Mouse (Mus musculus) embryonic stem cell, embryonic (primary cell): ENCODE results near the gene H2-Ab1.

Experiments
- CTCF ChIA-PET, 4 experiments: fragments of 300-600 bp in 2 of 4; fragments of 350-600 bp in 2 of 4; sonication (Branson Sonifier 250); formaldehyde crosslinking; loops; one replicate each; lab custom pipeline; 2022; ENCODE audit warnings: inconsistent platforms in 2 of 4; lab: Charles Lee
- POLR2A ChIA-PET, 4 experiments: fragments of 300-600 bp in 2 of 4; fragments of 350-600 bp in 2 of 4; sonication (Branson Sonifier 250); formaldehyde crosslinking; loops; one replicate each; lab custom pipeline; 2022; ENCODE audit warnings: antibody characterized with exemption in 4 of 4, inconsistent platforms in 1 of 4; lab: Charles Lee

H2-Ab1 gene

DNA sequence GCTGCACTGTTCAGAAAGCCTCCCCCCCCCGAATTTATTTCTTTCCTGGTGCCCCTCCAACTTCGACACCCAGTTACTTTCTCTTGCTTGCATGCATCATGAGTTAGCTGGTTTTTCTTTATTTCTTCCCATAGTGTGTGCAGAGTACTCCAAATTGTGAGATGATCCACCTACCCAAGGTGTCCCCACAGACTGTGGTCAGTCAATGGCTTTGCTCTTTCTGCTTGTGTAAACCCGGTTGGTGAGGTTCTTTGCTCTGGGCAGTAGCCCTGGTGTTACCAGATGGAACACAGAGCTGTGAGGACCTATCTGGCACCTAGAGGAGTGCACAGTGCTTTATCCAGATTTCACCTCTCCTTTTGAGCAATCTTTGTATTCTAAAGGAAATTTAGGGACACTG, 30.6 kb downstream of the H2-Ab1 start:
- CTCF ChIA-PET, result interaction anchor here (0.6 to 2.0 kb wide), 6 partner anchors 25 to 276 kb away, joined by 3 to 12 read pairs (median 4); partner anchors contain the start of gene Notch4 (in 1 of the 4)
- POLR2A ChIA-PET, result interaction anchor here in 3 of 4 experiments (0.6 to 1.4 kb wide), 5 partner anchors 9 to 195 kb away, joined by 3 to 5 read pairs (median 3); no protein-coding TSS in a partner anchor

DNA sequence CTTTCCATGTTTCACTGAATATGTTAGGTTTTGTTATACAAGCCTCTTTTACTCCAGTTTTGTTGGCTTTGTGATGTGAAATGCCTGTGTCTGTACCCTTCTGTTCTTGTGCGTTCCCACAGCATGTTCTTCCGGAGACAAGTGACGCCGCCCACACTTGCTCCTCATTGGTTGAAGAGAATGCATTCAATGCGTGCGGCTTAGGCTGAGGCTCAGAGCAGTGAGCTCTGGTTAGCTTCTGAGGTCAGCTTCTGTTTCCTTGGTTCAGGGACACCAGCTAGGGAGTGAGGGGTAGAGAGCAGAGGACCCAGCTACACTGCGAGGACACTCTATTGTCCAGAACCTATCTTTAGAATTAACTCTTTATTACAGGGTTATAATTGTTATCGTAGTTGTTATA, 34.1 kb downstream of the H2-Ab1 start:
- ChIA-PET CTCF (interaction anchor here in 1 of 4 experiments (0.5 to 1.4 kb wide), 3 partner anchors 22 to 937 kb away, joined by 3 to 4 read pairs (median 4); no protein-coding TSS in a partner anchor), POLR2A (interaction anchor here in 2 of 4 experiments (0.7 to 1.2 kb wide), 3 partner anchors 15 to 41 kb away, joined by 3 to 4 read pairs (median 4); no protein-coding TSS in a partner anchor)

DNA sequence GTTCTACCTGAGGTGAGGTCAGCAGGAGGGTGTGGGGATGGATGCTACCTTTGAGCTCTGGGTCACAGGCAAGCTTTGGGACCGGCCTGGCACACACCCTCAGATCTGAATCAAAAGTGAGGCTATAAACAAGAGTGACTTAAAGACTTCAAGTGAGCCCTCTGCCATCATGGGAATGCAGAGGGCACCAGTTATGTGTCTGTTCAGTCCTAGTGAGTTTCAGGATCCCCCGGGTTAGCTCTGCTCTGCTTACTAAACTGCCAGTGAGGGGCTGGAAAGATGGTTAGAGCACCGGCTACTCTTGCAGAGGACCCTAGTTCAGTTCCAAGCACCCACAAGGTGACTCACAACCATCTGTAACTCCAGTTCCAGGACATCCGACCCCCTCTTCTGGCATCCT, 35.1 kb downstream of the H2-Ab1 start:
- ChIA-PET CTCF (interaction anchor here in 1 of 4 experiments (1.4 kb wide), 1 partner anchor 21 kb away, joined by 4 read pairs; no protein-coding TSS in a partner anchor), POLR2A (interaction anchor here in 1 of 4 experiments (0.9 kb wide), 1 partner anchor 42 kb away, joined by 3 read pairs; no protein-coding TSS in a partner anchor)

DNA sequence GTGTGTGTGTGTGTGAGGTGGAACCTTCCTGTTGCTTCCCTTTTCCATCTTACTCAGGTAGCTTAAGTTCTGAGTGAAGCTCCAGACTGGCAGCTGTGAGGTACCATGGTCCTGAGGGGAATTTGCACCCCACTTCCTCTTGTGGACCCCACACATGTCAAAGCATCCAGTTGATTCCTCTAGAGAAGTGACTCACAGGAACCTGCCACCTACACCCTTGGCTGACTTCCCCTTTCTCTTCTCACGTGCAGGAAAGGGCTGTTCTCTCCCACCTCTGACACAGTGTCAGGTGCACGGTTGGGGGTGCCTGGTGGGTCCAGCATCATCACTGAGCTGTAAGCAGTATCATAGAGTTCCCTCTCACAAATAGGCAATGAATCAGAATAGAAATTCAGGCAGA, 36.0 kb downstream of the H2-Ab1 start:
- CTCF ChIA-PET, result interaction anchor here in 1 of 4 experiments (0.7 kb wide), 1 partner anchor 75 kb away, joined by 4 read pairs; no protein-coding TSS in a partner anchor
- POLR2A ChIA-PET, result interaction anchor here in 1 of 4 experiments (0.6 kb wide), 1 partner anchor 174 kb away, joined by 3 read pairs; the partner anchor contains the start of gene H2-DMa

DNA sequence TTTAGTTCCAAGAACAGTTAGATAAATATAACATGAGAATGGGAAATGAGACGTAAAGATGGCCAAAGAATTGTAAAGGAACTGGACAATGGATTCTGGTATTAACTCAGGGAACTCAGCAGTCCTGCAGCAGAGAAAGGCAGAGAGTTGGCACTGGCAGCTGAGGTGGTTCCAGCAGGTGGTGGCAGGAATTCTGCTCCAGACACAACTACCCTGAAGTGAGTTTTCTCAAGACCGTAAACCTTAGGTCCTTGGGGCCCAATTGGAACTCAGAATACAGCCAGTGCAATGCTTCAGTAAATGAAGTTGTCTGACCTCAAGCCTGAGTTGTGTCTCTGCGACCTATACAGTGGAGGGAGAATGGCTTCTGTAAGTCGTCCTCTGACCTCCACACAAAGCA, 36.8 kb downstream of the H2-Ab1 start:
- CTCF ChIA-PET, result no interaction called here
- POLR2A ChIA-PET, result no interaction called here

DNA sequence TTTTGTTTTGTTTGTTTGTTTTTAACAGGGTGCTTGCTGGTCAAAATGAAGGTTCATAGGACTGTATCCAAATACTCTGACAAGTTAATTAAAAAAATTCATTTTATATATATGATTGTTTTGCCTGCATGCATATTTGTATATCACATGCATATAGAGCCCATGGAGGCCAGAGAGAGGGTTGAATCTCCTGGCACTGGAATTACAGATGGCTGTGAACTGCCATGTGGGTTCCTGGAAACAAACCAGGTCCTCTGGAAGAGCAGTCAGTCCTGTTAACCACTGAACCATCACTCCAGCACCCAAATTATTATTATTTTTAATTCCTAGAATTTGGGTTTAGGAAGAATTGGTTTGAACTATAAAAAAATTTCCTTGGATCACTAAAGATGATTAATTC, 37.8 kb downstream of the H2-Ab1 start:
- POLR2A ChIA-PET, result no interaction called here

DNA sequence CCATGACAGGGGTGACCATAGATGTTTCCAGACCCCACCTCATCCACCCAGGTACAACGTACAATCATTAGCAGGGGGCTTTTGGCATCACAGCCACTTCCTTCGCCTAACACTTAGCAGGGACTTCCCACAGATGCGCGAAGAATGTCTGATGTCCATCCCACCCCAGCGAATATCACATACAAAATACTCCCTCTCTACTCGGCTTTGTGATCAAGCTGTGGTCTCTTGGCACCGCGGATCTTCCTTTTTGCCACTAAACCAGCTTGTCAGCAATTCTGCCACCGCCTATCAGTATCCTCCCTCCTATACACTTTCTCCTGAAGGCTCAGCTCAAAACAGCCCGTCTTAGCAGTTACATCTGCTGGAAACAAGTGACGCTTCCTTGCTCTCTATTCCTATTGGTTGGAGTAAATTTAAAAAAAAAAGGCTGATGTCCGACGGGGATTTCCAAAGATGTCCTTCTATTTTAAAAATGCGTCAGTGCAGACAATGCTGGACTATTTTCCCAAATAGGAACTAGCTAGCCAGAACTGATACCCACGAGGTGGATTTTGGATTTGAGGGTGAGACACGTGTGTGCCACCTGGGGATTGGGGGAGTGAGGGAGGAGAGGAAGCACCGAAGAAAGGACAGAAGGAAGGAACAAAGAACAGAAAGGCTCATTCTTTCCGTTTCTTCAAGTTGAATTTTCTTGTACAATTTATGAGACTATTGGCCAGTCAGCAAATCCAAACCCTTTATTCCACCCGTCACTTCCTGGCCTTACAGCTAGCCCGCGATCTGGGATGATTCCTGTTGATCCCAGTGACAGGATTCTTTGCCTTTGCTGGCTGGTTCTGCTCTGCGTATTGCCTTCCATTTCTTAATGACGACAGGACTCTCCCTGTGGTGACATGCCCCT, 38.7 kb downstream of the H2-Ab1 start:
- POLR2A ChIA-PET, result interaction anchor here in 1 of 4 experiments (0.7 to 1.0 kb wide), 4 partner anchors 51 to 308 kb away, joined by 3 read pairs; partner anchors contain the start of gene Agpat1
- CTCF ChIA-PET, result interaction anchor here in 2 of 4 experiments (0.6 to 1.0 kb wide), 2 partner anchors 10 to 17 kb away, joined by 3 read pairs; no protein-coding TSS in a partner anchor

More for the DNA sequence above, 37.8 kb downstream of the H2-Ab1 start:
- CTCF ChIA-PET, result interaction anchor here in 1 of 4 experiments (0.6 kb wide), 1 partner anchor 9 kb away, joined by 3 read pairs; no protein-coding TSS in a partner anchor

DNA sequence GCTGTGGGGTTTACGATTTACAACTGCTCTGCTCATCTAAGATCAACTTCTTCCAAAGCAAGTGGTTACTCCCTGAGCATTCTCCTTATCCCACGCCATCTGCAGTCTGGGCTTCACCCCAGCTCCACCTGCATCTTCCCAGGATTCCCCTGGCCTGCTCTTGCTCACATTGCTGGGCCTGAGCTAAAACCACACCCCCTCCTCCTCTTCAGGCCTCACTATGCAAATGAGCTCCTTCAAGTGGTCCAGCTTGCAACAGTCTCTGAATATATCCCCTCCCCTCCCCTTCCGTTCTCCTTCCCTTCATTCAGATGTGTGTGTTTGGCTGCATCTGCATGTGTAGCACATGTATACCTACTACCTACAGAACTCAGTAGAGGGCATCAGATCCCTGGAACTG, 41.9 kb downstream of the H2-Ab1 start:
- ChIA-PET CTCF (interaction anchor here in 3 of 4 experiments (1.0 to 1.7 kb wide), 7 partner anchors 13 to 256 kb away, joined by 3 to 7 read pairs (median 5); no protein-coding TSS in a partner anchor), POLR2A (interaction anchor here in 2 of 4 experiments (0.8 to 2.8 kb wide), 6 partner anchors 11 to 179 kb away, joined by 3 to 8 read pairs (median 3); no protein-coding TSS in a partner anchor)

DNA sequence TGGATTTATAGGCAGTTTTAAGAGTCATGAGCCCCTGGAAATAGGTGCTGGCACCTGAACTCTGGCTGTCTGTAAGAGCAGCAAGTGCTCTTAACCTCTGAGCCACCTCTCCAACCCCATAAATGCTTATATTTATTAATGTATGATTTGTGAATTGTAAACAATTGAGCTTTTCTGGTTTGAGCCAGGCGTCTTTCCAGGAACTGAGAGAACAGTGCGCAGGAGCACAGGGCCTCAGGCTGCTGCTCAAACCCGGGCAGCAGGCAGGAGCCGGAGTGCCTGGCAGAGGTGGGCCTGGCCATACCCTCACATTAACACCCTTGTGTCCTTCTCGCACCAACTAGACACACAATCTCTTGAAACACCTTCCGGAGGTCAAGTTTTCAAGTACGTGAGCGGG, 42.6 kb downstream of the H2-Ab1 start:
- ChIA-PET CTCF (interaction anchor here in 2 of 4 experiments (1.0 to 1.7 kb wide), 6 partner anchors 13 to 165 kb away, joined by 3 to 7 read pairs (median 5); no protein-coding TSS in a partner anchor), POLR2A (interaction anchor here in 2 of 4 experiments (0.8 to 2.8 kb wide), 5 partner anchors 13 to 180 kb away, joined by 3 to 8 read pairs (median 3); no protein-coding TSS in a partner anchor)

DNA sequence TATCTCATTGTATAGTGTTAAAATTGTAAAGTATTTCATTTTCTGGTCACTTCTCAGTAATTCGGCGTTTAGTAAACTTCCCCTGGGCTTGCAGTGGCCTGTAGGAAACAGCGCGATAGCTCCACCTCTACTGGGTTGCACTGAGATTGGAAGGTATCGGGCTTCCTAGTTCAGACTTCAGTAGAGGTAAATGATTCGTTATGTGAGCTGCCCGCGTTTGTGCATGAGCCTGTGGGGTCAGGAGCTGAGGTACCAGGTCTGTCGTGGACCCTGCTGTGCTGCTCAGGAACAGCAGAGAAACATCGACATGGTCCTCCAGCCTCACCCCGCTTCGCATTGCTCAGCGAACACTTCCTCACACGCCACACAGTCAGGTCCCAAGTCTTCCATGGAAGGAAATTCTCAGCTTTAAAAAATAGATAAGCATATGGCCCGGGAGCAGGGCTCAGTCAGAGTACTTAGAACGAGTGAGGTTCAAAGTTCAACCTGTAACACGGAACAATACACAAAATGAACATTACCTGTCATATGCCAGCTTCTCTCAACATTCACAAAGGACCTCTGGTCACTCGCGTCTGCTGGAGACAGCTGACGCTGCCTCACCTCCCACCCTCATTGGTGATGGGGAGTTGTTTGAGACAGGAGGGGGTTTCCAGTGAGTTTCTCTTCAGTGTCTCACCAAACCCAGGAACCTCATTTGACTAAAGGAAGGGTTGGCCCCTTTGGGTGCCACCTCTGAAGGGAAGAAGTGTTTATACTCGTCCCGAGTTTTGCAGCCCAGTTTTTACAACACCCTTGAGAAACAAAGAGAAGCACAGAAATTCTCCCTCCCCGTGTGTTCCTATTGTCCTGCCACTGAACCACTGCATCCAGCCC, 43.4 kb downstream of the H2-Ab1 start:
- ChIA-PET CTCF (interaction anchor here in 2 of 4 experiments (1.0 to 1.6 kb wide), 3 partner anchors 12 to 49 kb away, joined by 4 to 7 read pairs (median 5); no protein-coding TSS in a partner anchor), POLR2A (interaction anchor here in 2 of 4 experiments (0.9 to 2.8 kb wide), 3 partner anchors 10 to 13 kb away, joined by 3 to 8 read pairs (median 3); partner anchors contain the start of gene H2-Aa (in 1 of the 2))

DNA sequence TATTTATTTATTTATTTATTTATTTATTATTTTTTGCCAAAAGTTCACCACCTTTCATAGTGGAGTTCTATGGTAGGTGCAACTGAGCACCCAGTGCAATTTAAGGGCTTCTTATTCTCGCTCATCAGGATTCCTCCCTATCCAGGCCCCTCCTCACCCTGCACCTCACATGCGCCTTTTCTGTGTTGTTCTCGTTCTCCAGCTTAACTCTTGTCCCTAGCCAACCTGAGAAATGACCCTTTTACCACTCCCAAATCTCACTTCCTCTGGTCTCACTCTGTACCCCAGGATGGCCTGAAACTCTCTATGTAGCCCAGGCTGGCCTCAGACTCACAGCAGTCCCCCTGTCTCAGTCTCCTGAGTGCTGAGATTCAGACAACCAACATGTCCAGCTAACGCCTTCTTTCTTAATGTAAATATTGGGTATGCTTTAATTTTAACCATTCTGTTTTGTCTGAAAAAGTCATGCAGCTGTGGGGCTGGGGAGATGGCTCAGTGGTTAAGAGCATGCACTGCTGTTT, 44.2 kb downstream of the H2-Ab1 start:
- ChIA-PET POLR2A (interaction anchor here in 1 of 4 experiments (0.9 to 1.0 kb wide), 2 partner anchors 9 to 182 kb away, joined by 3 read pairs; partner anchors contain the start of gene H2-DMa), CTCF (interaction anchor here in 2 of 4 experiments (0.5 to 1.6 kb wide), 2 partner anchors 12 to 317 kb away, joined by 3 to 5 read pairs; no protein-coding TSS in a partner anchor)

DNA sequence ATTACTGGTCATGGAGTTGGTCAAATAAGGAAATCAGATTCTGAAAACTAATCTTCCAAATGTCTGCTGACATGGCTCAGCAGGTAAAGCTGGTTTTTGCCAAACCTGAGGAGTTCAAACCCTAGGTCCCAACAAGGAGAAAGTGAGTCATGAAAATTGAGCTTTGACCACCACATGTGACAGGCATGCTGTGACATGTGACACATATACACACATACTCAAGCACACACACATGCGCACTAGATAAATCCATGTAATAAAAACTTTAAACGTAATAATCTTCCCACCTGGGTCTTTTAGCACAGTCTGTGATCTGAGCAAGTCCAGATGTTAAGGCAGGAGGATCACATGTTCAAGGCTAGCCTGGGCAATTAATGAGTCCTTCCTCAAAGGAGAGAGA, 46.3 kb downstream of the H2-Ab1 start:
- CTCF ChIA-PET, result no interaction called here

DNA sequence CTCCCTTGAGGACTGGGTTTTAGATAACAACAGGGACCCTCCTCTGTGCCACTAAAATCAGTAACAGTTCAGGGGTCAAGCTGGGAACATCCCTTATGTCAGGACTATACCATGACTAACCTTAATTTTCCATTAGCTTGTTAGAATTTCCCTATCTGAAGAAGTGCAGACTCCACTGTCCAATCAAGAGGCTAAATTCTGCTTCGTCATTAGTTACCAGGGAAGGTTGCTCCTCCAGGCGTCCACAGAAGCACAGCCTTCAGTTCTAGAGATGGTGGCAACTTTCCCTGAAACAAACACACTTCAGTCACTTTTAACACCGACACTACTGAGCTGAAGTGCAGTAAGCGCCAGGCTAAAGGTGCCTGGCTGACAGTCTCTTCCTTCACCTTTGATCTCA, 47.3 kb downstream of the H2-Ab1 start:
- POLR2A ChIA-PET, result interaction anchor here in 1 of 4 experiments (0.7 to 1.4 kb wide), 4 partner anchors 40 to 187 kb away, joined by 3 to 5 read pairs (median 4); no protein-coding TSS in a partner anchor

More for the DNA sequence above, 46.3 kb downstream of the H2-Ab1 start:
- POLR2A ChIA-PET, result interaction anchor here in 1 of 4 experiments (1.1 to 1.4 kb wide), 2 partner anchors 183 to 647 kb away, joined by 3 read pairs; no protein-coding TSS in a partner anchor

DNA sequence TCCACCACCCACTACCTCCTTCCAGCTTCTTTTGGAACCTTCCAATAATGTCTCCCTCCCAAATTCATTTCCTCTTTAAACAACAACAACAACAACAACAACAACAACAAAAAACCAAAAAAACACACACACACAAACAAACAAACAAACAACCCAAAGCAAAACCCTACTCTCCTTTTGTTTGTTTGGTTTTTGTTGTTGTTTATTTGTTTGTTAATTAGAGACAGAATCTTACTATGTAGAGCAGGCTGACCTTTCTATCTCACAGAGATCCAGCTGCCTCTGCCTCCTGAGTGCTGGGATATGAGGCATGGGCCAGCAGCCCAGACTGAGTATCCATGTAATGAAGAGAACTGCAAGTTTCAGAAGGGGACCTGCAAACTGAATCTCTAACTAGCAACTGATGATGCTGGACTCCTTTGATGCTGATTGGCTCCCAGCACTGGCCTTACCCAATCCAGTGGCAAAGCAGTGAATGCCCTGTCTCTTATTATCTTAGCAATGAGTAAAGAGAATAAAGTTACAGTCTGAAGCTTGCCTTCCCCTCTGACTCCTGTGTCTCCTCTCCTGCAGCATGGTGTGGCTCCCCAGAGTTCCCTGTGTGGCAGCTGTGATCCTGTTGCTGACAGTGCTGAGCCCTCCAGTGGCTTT, 48.0 kb downstream of the H2-Ab1 start, which contains the start of gene H2-Eb1:
Gene H2-Eb1 (plus strand): TSS at position 488 of the 651 bp plus-strand sequence.
- ChIA-PET CTCF (interaction anchor here (0.6 to 1.4 kb wide), 4 partner anchors 8 to 864 kb away, joined by 3 to 8 read pairs (median 5); no protein-coding TSS in a partner anchor), POLR2A (interaction anchor here in 1 of 4 experiments (1.0 to 1.2 kb wide), 3 partner anchors 22 to 188 kb away, joined by 3 to 5 read pairs (median 4); no protein-coding TSS in a partner anchor)

More for the DNA sequence above, 47.3 kb downstream of the H2-Ab1 start:
- CTCF ChIA-PET, result interaction anchor here in 2 of 4 experiments (0.9 to 1.4 kb wide), 2 partner anchors 9 kb away, joined by 4 to 5 read pairs; no protein-coding TSS in a partner anchor

DNA sequence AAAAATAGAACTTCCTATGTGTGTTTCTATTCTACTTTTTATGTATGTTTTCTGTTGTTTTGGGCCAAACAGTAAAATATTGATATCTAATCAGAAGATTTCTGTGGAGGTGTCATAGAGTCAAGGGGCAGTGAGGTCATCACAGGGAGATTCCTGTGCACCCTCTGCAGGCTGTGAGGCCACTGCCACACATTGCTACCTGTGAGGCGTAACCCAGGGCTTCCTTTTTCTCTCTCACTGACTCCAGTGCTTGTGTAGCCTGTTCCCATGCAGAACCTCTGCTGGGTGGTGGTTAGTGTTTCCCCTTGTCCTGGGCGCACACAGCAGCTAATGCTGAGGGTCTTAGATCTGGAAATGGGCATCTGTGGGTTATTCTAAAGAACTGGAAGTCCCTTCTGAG, 48.9 kb downstream of the H2-Ab1 start:
- ChIA-PET CTCF (interaction anchor here in 1 of 4 experiments (0.6 kb wide), 1 partner anchor 140 kb away, joined by 4 read pairs; no protein-coding TSS in a partner anchor), POLR2A (interaction anchor here in 1 of 4 experiments (1.2 kb wide), 1 partner anchor 23 kb away, joined by 3 read pairs; no protein-coding TSS in a partner anchor)

DNA sequence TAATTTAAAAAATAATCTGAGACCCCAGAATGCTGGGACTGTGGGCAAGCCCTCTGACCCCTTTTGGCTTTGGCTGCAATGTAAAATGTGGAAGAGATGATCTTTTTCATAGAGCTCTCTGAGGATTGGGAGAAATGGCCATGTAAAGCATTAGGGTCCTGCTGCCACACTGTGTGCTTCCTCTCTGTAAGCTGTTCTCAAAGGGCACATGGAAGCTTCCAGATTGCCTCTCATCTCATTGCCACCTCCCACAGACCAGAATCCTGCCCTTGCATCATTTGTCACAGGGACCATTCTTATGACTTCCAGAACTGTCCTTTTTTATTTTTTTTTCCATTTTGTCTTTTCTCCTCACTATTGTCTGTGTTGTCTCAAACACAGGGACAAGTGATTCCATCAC, 49.7 kb downstream of the H2-Ab1 start:
- ChIA-PET CTCF (interaction anchor here in 1 of 4 experiments (0.5 kb wide), 1 partner anchor 137 kb away, joined by 3 read pairs; no protein-coding TSS in a partner anchor), POLR2A (interaction anchor here in 1 of 4 experiments (0.9 to 1.7 kb wide), 2 partner anchors 16 to 32 kb away, joined by 3 to 4 read pairs; no protein-coding TSS in a partner anchor)
